Mouse (Mus musculus) left cerebral cortex, postnatal 25 days (tissue): Measurements from ENCODE around the gene Pla2g2f. TPM values are rescaled to one million over a fixed set of nuclear protein-coding genes. Genes with fewer than 3 reads are reported as not detected.

Experiments
- total RNA-seq, 2 experiments: library from RNA; stranded (reverse); gene quantifications; 2 replicates each; pipeline ENCODE4 v1.2.3; 2021

Pla2g2f gene
- total RNA-seq, 2 experiments from 2014 or later = not detected

Other genes starting within 250 kb of the Pla2g2f start
- 1 to 10 TPM; 4.5 to 7.0 TPM for gene Vwa5b1, start 121.7 kb downstream of the Pla2g2f start, total RNA-seq
- gene Pla2g2c, start 32.8 kb downstream of the Pla2g2f start, total RNA-seq = under 1 TPM in 1 of 2 experiments, not detected in 1; 0.25 TPM
- gene Ubxn10, start 20.5 kb downstream of the Pla2g2f start, total RNA-seq = 1 to 10 TPM in 1 of 2 experiments, under 1 TPM in 1; 0.98 to 1.5 TPM
- under 1 TPM; 0.28 to 0.48 TPM for gene Pla2g2d, start 18.1 kb upstream of the Pla2g2f start, total RNA-seq
- 1 to 10 TPM; 7.0 to 7.9 TPM for gene Pla2g5, start 105.9 kb upstream of the Pla2g2f start, total RNA-seq
- gene Gm13030, start 116.3 kb upstream of the Pla2g2f start, total RNA-seq = not detected
- gene Pla2g2e, start 120.3 kb upstream of the Pla2g2f start, total RNA-seq = not detected
- gene Otud3, start 156.3 kb upstream of the Pla2g2f start, total RNA-seq = 10 to 100 TPM; 19.2 to 21.6 TPM
- gene Rnf186, start 209.5 kb upstream of the Pla2g2f start, total RNA-seq = not detected
- gene Tmco4, start 215.3 kb upstream of the Pla2g2f start, total RNA-seq = 1 to 10 TPM; 2.2 to 3.7 TPM